Mouse (Mus musculus): ENCODE results near the gene Flt4.
"Not testable (repeated sequence)": the region's sequence is repeated elsewhere in the genome, so short reads cannot be mapped to it uniquely, and the experiment has no call there.

Gene Flt4

DNA sequence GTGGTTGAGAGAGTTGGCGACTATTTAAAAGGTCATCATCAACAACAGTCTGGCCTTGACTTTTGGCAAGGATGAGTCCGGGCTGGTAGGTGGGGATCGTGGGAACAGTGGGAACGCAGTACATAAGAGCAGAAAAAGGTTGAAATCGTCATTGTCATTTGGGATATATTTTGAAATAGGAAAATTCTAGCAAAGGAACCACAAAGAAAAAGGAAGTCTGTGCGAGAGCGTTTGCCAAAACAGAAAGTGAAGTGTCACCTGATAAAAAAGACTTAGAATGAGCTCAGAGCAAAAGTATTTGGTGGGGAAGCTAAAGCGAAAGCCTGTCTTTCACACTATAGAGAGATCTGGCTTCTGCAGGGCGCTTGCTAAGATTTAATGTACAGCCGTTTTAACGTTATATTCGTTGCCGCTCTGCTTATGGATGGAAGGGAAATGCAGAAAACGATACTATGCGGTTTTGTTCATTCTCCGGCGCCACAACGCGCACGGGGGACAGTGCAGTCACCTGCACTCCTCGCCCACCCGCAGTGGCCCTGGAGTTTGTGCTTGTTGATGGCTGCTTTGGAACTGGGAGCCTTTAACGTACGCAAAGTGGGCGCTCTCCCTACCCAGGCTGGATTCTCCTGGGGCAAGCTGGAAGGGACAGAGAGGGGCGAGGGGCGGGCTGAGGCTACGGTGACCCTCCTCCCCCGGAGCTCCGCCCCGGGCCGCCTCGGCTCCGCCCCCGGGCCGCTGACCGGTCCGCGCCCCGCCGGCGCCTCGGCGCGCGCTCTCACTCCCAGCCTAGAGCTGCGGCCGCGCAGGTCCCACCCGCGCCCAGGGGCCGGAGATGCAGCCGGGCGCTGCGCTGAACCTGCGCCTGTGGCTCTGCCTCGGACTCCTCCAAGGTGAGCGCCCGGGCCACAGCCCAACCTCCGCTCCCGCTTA, at the start of gene Flt4:
Gene Flt4 (plus strand): TSS at position 326 of the 930 bp plus-strand sequence.
- DNase-seq (ENCODE audit: low read depth): not testable (repeated sequence)

DNA sequence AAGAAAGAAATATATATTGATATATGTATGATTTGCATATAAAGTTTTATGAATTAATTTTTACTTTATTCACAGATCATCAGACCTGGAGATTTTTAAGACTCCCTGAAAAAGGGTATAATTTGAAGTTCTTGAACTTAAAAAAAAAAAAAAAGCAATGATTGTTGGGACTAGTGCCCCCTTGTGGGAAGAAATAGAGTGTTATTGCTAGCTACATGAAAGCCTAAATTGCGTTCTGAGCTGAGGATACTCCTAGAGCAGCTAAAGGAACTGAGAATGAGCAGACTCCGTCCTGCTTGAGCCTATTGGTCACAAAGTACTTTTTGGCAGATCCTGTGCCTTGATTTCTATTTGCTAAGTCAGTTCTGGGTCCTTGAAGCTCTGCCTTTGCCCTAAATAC, 34.0 kb upstream of the Flt4 start:
- DNase-seq (ENCODE audit: low read depth): peak; percentile 31

DNA sequence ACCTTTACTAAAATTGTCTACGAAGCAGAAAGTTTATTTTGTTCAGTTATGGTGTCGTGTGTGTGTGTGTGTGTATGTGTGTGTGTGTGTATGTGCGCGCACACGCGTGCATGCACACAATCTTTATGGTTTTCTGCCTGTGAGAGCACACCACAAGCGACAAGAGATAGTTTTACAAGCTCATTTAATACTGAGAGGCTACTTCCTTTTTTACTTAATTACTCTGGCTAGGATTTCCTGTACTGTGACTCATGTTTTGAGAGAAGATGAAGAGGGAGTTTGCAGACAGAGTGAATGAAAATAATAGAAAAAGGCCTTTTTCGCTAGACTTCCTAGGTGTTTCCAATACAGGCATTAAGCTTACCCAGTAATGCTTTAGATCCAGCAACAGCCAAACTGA, 28.6 kb upstream of the Flt4 start:
- peak; percentile 21 for DNase-seq (ENCODE audit: low read depth)

DNA sequence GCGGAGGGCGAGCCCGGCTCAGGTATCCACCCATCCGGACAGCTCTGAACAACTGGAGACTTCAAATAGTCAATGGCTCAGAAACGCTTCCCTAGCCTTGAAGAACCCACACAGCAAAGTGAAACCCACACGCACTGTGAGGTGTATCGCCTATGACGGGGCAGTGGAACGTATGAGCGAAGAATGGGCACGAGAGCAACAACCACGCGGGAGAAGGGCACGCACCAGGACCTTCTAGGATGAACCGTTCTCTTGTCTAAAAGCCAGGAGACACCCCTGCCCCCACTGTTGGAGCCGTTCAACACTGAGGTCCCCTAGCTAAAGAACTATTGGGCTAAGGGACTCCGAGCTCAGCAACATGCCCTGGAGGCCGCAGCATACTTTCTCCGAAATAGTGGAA, 18.9 kb upstream of the Flt4 start:
- no peak for DNase-seq (ENCODE audit: low read depth)

DNA sequence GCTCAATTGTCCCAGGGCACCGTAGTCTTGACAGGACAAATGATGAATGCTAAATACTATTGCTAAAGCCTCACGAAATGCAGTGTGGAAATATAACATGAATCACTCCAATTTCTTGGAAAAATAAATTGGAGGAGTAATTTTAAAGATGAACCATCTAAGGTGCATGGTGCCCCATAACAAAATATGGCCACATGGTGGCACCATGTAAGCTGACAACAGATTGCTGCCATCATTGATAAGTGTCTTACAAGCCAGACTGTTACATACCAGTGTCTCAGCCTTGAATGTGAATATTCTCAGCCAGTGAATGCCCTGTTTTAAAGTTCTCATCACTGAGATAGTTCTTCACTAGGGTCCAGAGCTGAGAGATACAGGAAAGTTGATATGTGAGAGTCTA, 11.9 kb upstream of the Flt4 start:
- peak; percentile 12 for DNase-seq (ENCODE audit: low read depth)

GRCm38 (mm10) chr11:49608306-49608705, 757 bp upstream of the Flt4 start:
- not testable (repeated sequence) for DNase-seq (ENCODE audit: low read depth)

- not testable (repeated sequence) for DNase-seq (ENCODE audit: low read depth)
Observed at GRCm38 (mm10) chr11:49609868-49610824, 1.1 kb downstream of the Flt4 start.

- not testable (repeated sequence) for DNase-seq (ENCODE audit: low read depth)
Observed at GRCm38 (mm10) chr11:49611349-49611748, 2.3 kb downstream of the Flt4 start.

- no peak for DNase-seq (ENCODE audit: low read depth)
Observed at GRCm38 (mm10) chr11:49612154-49612553, 3.1 kb downstream of the Flt4 start.

DNA sequence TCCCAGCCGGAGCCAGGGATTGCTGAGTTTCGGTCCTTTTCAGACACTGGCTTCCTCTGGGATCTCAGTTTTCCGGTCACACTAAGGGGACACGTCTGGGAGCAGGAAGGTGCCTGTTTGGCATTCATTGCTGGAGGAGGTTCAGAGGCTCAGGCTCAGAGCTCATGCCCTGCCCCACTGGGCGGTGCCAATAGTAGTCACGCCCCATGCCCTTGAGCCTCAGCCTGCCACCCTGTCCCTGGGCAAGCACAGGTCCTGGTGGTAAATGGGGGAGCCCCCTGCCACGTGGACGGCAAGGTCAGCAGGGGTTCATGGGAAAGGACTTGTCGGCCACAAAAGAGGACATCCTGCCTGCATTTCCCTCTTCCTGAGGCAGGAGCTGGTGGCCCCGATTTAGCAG, 4.3 kb downstream of the Flt4 start:
- no peak for DNase-seq (ENCODE audit: low read depth)

GRCm38 (mm10) chr11:49615856-49616725, 7.0 kb downstream of the Flt4 start:
- peak; percentile 24 for DNase-seq (ENCODE audit: low read depth)

DNA sequence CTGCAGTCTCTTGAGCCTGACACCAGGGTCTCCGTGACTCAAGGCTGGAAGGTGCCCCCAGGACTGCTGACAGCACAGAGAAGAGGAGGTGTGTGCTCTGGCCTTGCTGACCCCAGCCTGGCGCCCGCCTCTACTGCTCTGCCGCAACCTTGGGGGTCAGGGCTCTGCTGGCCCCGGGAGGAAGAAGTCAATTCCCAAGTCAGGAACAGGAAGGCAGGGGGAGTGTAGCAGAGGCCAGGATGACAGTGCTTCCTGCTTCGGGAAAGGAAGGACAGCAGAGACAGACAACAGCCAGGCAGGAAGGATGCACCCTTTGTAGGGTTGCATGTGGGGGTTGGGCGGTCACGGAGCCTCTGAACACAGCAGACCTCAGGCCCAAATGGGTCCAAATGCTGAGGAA, 9.4 kb downstream of the Flt4 start:
- no peak for DNase-seq (ENCODE audit: low read depth)

DNA sequence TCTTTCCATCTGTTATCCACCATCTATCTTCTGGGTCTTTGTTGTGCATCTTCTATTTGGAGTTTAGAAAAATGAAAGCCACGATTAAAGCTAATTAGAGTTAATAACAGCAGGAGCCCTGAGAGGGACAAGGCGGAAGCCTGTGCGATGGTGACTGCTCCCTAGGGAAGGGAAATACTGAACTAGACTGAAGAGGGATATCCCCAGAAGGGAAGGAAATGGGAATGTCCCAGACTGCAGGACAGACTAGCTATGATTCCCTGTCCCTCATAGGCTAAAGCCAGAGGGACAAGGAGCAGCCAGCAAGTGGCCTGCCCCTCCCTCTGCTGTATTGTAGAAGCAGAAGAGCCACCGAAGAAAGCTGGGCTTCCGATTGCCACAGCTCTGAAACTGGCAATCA, 12.9 kb downstream of the Flt4 start:
- no peak for DNase-seq (ENCODE audit: low read depth)

- peak; percentile 70 for DNase-seq (ENCODE audit: low read depth)
Observed at GRCm38 (mm10) chr11:49624156-49624555, 15.1 kb downstream of the Flt4 start.

- DNase-seq (ENCODE audit: low read depth): no peak
Observed at GRCm38 (mm10) chr11:49625863-49626262, 16.8 kb downstream of the Flt4 start.

- DNase-seq (ENCODE audit: low read depth): no peak
Observed at GRCm38 (mm10) chr11:49626748-49627147, 17.7 kb downstream of the Flt4 start.

GRCm38 (mm10) chr11:49631154-49631553, 22.1 kb downstream of the Flt4 start:
- peak; percentile 54 for DNase-seq (ENCODE audit: low read depth)

- no peak for DNase-seq (ENCODE audit: low read depth)
Observed at GRCm38 (mm10) chr11:49632256-49632655, 23.2 kb downstream of the Flt4 start.

GRCm38 (mm10) chr11:49634101-49634500, 25.0 kb downstream of the Flt4 start:
- no peak for DNase-seq (ENCODE audit: low read depth)

GRCm38 (mm10) chr11:49635671-49636070, 26.6 kb downstream of the Flt4 start:
- no peak for DNase-seq (ENCODE audit: low read depth)

GRCm38 (mm10) chr11:49636449-49636848, 27.4 kb downstream of the Flt4 start:
- no peak for DNase-seq (ENCODE audit: low read depth)

DNA sequence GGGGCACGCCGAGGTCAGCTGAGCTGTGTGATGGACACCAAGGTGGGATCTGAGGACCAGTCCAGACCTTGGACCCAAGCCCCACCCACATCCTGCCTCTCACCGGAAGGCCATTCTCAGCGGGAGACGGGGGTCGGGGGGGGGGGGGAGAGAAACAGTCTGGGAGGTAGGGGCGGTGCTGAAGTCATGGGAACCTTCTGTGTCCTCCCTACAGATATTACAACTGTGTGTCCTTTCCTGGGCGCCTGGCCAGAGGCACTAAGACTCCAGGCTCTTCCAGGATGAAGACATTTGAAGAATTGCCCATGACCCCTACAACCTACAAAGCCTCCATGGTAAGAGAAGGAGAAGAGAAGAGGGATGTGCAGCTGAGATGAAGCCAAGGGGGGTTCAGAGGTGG, 36.6 kb downstream of the Flt4 start:
- no peak for DNase-seq (ENCODE audit: low read depth)
